Mouse (Mus musculus) inflammation-experienced regulatory T-cells, adult 6 months (primary cell): ENCODE data around the gene Ube2m. TPM values are rescaled to one million over a fixed set of nuclear protein-coding genes. Genes with fewer than 3 reads are reported as not detected.

Source experiments
- ATAC-seq: one replicate; pipeline ENCODE4 v1.8.0; 2017
- polyA plus RNA-seq, 3 experiments: library from polyadenylated mRNA; unstranded; fragments of 100-300 nt; shearing (Covaris generic); gene quantifications; one replicate each; pipeline ENCODE4 v1.2.1; 2017

Ube2m gene
- 10 to 100 TPM; 14.9 to 21.8 (median 16.4) TPM for polyA plus RNA-seq

GRCm38 (mm10) chr7:13037901-13038555 lies at the start of gene Ube2m:
Gene Ube2m (minus strand): TSS chr7:13038275.
- peak; percentile 71 for ATAC-seq

- no peak for ATAC-seq
These were observed 34.2 kb upstream of the Ube2m start for GRCm38 (mm10) chr7:13072293-13072692.

- peak; percentile 41 for ATAC-seq
These were observed 25.3 kb upstream of the Ube2m start for GRCm38 (mm10) chr7:13063399-13063798.

GRCm38 (mm10) chr7:13059536-13059935 lies 21.5 kb upstream of the Ube2m start:
- ATAC-seq = no peak

- no peak for ATAC-seq
These were observed 19.0 kb upstream of the Ube2m start for GRCm38 (mm10) chr7:13056913-13057700.

GRCm38 (mm10) chr7:13054287-13055010 lies 16.4 kb upstream of the Ube2m start, which contains the start of gene Mzf1:
Gene Mzf1 (minus strand): TSS chr7:13054764.
- peak; percentile 94 for ATAC-seq

- peak; percentile 42 for ATAC-seq
These were observed 15.8 kb upstream of the Ube2m start for GRCm38 (mm10) chr7:13053961-13054286.

GRCm38 (mm10) chr7:13053501-13053900 lies 15.4 kb upstream of the Ube2m start:
- ATAC-seq = no peak

GRCm38 (mm10) chr7:13053001-13053400 lies 14.9 kb upstream of the Ube2m start:
- no peak for ATAC-seq

- peak; percentile 90 for ATAC-seq
These were observed 8.0 kb upstream of the Ube2m start for GRCm38 (mm10) chr7:13046084-13046483.

GRCm38 (mm10) chr7:13044254-13044625 lies 6.2 kb upstream of the Ube2m start:
- ATAC-seq = no peak

- ATAC-seq = no peak
These were observed 5.6 kb upstream of the Ube2m start for GRCm38 (mm10) chr7:13043445-13044253.

- no peak for ATAC-seq
These were observed 5.0 kb upstream of the Ube2m start for GRCm38 (mm10) chr7:13043120-13043444.

GRCm38 (mm10) chr7:13042511-13042910 lies 4.4 kb upstream of the Ube2m start:
- ATAC-seq = no peak

GRCm38 (mm10) chr7:13041256-13041655 lies 3.2 kb upstream of the Ube2m start:
- ATAC-seq = no peak

- ATAC-seq = no peak
These were observed 1.1 kb upstream of the Ube2m start for GRCm38 (mm10) chr7:13039181-13039580.

- no peak for ATAC-seq
These were observed 620 bp upstream of the Ube2m start for GRCm38 (mm10) chr7:13038621-13039169.

- ATAC-seq = no peak
These were observed 709 bp downstream of the Ube2m start for GRCm38 (mm10) chr7:13037366-13037765.

GRCm38 (mm10) chr7:13036806-13037205 lies 1.3 kb downstream of the Ube2m start:
- ATAC-seq = no peak

GRCm38 (mm10) chr7:13035211-13035855 lies 2.7 kb downstream of the Ube2m start:
- no peak for ATAC-seq

GRCm38 (mm10) chr7:13034148-13034977 lies 3.7 kb downstream of the Ube2m start, which contains the start of gene Chmp2a:
Gene Chmp2a (minus strand): TSS chr7:13034807.
- peak; percentile 63 for ATAC-seq
